Mouse (Mus musculus) kidney, embryonic 16.5 days (tissue): ENCODE measurements at regions not wholly inside any gene's neighbourhood (a gene's known extent, or its start where the extent isn't known, plus 50 kb on each side); places are given as distances from the start of the nearest gene placed in this dataset.

Experiments used
- ATAC-seq: fragments of 200-750 bp; cut with Nextera tagmentation; 2 replicates; pipeline ENCODE4 v1.8.0; 2017; ENCODE audit warnings: moderate TSS enrichment; ENCODE audit not compliant: low FRiP score, low TSS enrichment
- H3K27ac ChIP-seq: fragments of 300-500 bp; sonication (generic); 2 replicates; pipeline ENCODE4 v1.5.1; 2014; ENCODE audit warnings: low read length
- H3K27me3 ChIP-seq: fragments of 300-500 bp; sonication (generic); 2 replicates; pipeline ENCODE4 v1.6.1; 2014; ENCODE audit warnings: low read length, control low read depth, mixed read lengths; ENCODE audit not compliant: insufficient read depth
- H3K36me3 ChIP-seq: fragments of 300-500 bp; sonication (generic); 2 replicates; pipeline ENCODE4 v1.6.1; 2014; ENCODE audit warnings: low read length, control low read depth, mixed read lengths; ENCODE audit not compliant: insufficient read depth
- H3K4me1 ChIP-seq: fragments of 300-500 bp; sonication (generic); 2 replicates; pipeline ENCODE4 v1.6.1; 2014; ENCODE audit warnings: low read length, control low read depth, mixed read lengths; ENCODE audit not compliant: insufficient read depth
- H3K4me2 ChIP-seq: fragments of 300-500 bp; sonication (generic); replicated peaks from 2 replicates; pipeline ENCODE4 v1.6.1; 2014; ENCODE audit warnings: low read depth, low read length
- H3K4me3 ChIP-seq: fragments of 300-500 bp; sonication (generic); 2 replicates; pipeline ENCODE4 v1.5.1; 2014; ENCODE audit warnings: mild to moderate bottlenecking, low read length
- H3K9ac ChIP-seq: fragments of 300-500 bp; sonication (generic); replicated peaks from 2 replicates; pipeline ENCODE4 v1.6.1; 2014; ENCODE audit warnings: low read length
- H3K9me3 ChIP-seq: fragments of 300-500 bp; sonication (generic); 2 replicates; pipeline ENCODE4 v1.6.1; 2016; ENCODE audit warnings: low read length, control low read depth
- WGBS: fragments of 180-500 bp; shearing (Covaris S2); extraction: QIAGEN DNeasy Blood & Tissue Kit; methylation state at CpG from one replicate; pipeline ENCODE4 v1.1.7; 2014; 5-methylcytosine and 5-hydroxymethylcytosine counted together

GRCm38 (mm10) chr2:48399191-48399590, 414.7 kb upstream of the Acvr2a start:
- Histone ChIP-seq H3K4me3 (no peak overlapping the region), H3K4me1 (peaks cover 5% of the 10 kb centered on the region; the same call in 1 of the 2 replicates), H3K4me2 (no peak overlapping the region), H3K27ac (no peak overlapping the region), H3K36me3 (no peaks in the 10 kb centered on the region), H3K27me3 (no peaks in the 10 kb centered on the region), H3K9me3 (no peaks in the 10 kb centered on the region), H3K9ac (no peak overlapping the region)
- WGBS = 59% methylated on average over 1 of the region's 1 CpGs
- no peak for ATAC-seq

GRCm38 (mm10) chr2:48402813-48403212, 411.1 kb upstream of the Acvr2a start:
- H3K9ac ChIP-seq = no peak overlapping the region
- no peaks in the 10 kb centered on the region for H3K9me3 ChIP-seq
- no peak for ATAC-seq
- no peak overlapping the region for H3K4me2 ChIP-seq
- H3K27me3 ChIP-seq = no peaks in the 10 kb centered on the region
- no peak overlapping the region for H3K4me3 ChIP-seq
- no peaks in the 10 kb centered on the region for H3K36me3 ChIP-seq
- H3K27ac ChIP-seq = no peak overlapping the region
- WGBS = 73% methylated on average over 2 of the region's 2 CpGs
- peaks cover 5% of the 10 kb centered on the region; the same call in 1 of the 2 replicates for H3K4me1 ChIP-seq

GRCm38 (mm10) chr2:48404460-48404859, 409.4 kb upstream of the Acvr2a start:
- no peak for ATAC-seq
- no peak overlapping the region for H3K4me2 ChIP-seq
- 74% methylated on average over 3 of the region's 3 CpGs for WGBS
- no peaks in the 10 kb centered on the region; the same call in 1 of the 2 replicates for H3K4me1 ChIP-seq
- H3K27ac ChIP-seq = no peak overlapping the region
- H3K27me3 ChIP-seq = no peaks in the 10 kb centered on the region
- H3K9ac ChIP-seq = no peak overlapping the region
- H3K36me3 ChIP-seq = no peaks in the 10 kb centered on the region
- no peak overlapping the region for H3K4me3 ChIP-seq
- H3K9me3 ChIP-seq = no peaks in the 10 kb centered on the region

- no peaks in the 10 kb centered on the region for H3K4me1 ChIP-seq
- H3K4me3 ChIP-seq = no peak overlapping the region
- no peaks in the 10 kb centered on the region for H3K9me3 ChIP-seq
- no peak overlapping the region for H3K4me2 ChIP-seq
- ATAC-seq = no peak
- no peak overlapping the region for H3K9ac ChIP-seq
- 69% methylated on average over 5 of the region's 5 CpGs for WGBS
- H3K36me3 ChIP-seq = no peaks in the 10 kb centered on the region
- H3K27me3 ChIP-seq = no peaks in the 10 kb centered on the region
- H3K27ac ChIP-seq = no peak overlapping the region
Observed at GRCm38 (mm10) chr2:48407876-48408275, 406.0 kb upstream of the Acvr2a start.

GRCm38 (mm10) chr2:48409876-48410275, 404.0 kb upstream of the Acvr2a start:
- no peaks in the 10 kb centered on the region for H3K9me3 ChIP-seq
- 80% methylated on average over 4 of the region's 4 CpGs for WGBS
- no peak overlapping the region for H3K4me3 ChIP-seq
- no peaks in the 10 kb centered on the region for H3K27me3 ChIP-seq
- H3K4me1 ChIP-seq = no peaks in the 10 kb centered on the region
- H3K27ac ChIP-seq = no peak overlapping the region
- ATAC-seq = no peak
- no peak overlapping the region for H3K4me2 ChIP-seq
- H3K9ac ChIP-seq = no peak overlapping the region
- no peaks in the 10 kb centered on the region for H3K36me3 ChIP-seq

- Histone ChIP-seq H3K36me3 (no peaks in the 10 kb centered on the region), H3K4me2 (no peak overlapping the region), H3K9me3 (no peaks in the 10 kb centered on the region), H3K4me3 (no peak overlapping the region), H3K27me3 (no peaks in the 10 kb centered on the region), H3K9ac (no peak overlapping the region), H3K4me1 (no peaks in the 10 kb centered on the region), H3K27ac (no peak overlapping the region)
- WGBS = 72% methylated on average over 1 of the region's 1 CpGs
- ATAC-seq = no peak
Observed at GRCm38 (mm10) chr2:48411392-48411791, 402.5 kb upstream of the Acvr2a start.

GRCm38 (mm10) chr2:48412683-48413440, 401.0 kb upstream of the Acvr2a start:
- Histone ChIP-seq H3K4me3 (no peak overlapping the region), H3K9me3 (no peaks in the 10 kb centered on the region), H3K4me1 (no peaks in the 10 kb centered on the region), H3K27ac (peak overlapping the region; percentile 56), H3K36me3 (no peaks in the 10 kb centered on the region), H3K4me2 (no peak overlapping the region), H3K9ac (no peak overlapping the region), H3K27me3 (no peaks in the 10 kb centered on the region)
- 59% methylated on average over 4 of the region's 4 CpGs for WGBS
- peak; percentile 97 for ATAC-seq

GRCm38 (mm10) chr2:48414596-48415481, 399.1 kb upstream of the Acvr2a start:
- no peaks in the 10 kb centered on the region for H3K4me1 ChIP-seq
- 51% methylated on average over 10 of the region's 10 CpGs for WGBS
- H3K27ac ChIP-seq = no peak overlapping the region
- ATAC-seq = peak; percentile 50; the same call in 1 of the 2 replicates
- H3K9me3 ChIP-seq = no peaks in the 10 kb centered on the region
- H3K36me3 ChIP-seq = no peaks in the 10 kb centered on the region
- H3K4me3 ChIP-seq = no peak overlapping the region
- H3K9ac ChIP-seq = no peak overlapping the region
- H3K27me3 ChIP-seq = no peaks in the 10 kb centered on the region
- no peak overlapping the region for H3K4me2 ChIP-seq

- no peaks in the 10 kb centered on the region for H3K36me3 ChIP-seq
- ATAC-seq = no peak
- H3K4me2 ChIP-seq = no peak overlapping the region
- no peaks in the 10 kb centered on the region for H3K4me1 ChIP-seq
- no peak overlapping the region for H3K9ac ChIP-seq
- H3K4me3 ChIP-seq = no peak overlapping the region
- H3K27me3 ChIP-seq = no peaks in the 10 kb centered on the region
- WGBS = 34% methylated on average over 3 of the region's 3 CpGs
- H3K27ac ChIP-seq = no peak overlapping the region
- no peaks in the 10 kb centered on the region for H3K9me3 ChIP-seq
Observed at GRCm38 (mm10) chr2:48416207-48416750, 397.6 kb upstream of the Acvr2a start.
